Mouse (Mus musculus) stomach, embryonic 15.5 days (tissue): ENCODE measurements at regions not wholly inside any gene's neighbourhood (a gene's known extent, or its start where the extent isn't known, plus 50 kb on each side); places are given as distances from the start of the nearest gene placed in this dataset.

ENCODE experiments used
- ATAC-seq: fragments of 200-750 bp; cut with Nextera tagmentation; 2 replicates; pipeline ENCODE4 v1.8.0; 2017; ENCODE audit warnings: low read depth, moderate number of reproducible peaks, moderate TSS enrichment; ENCODE audit not compliant: insufficient read depth, low FRiP score
- H3K27ac ChIP-seq: fragments of 300-500 bp; sonication (generic); 2 replicates; pipeline ENCODE4 v1.5.1; 2015; ENCODE audit warnings: mild to moderate bottlenecking, inconsistent platforms
- H3K27me3 ChIP-seq: fragments of 300-500 bp; sonication (generic); replicated peaks from 2 replicates; pipeline ENCODE4 v1.6.1; 2015; ENCODE audit warnings: inconsistent platforms
- H3K36me3 ChIP-seq: fragments of 300-500 bp; sonication (generic); 2 replicates; pipeline ENCODE4 v1.6.1; 2015; ENCODE audit warnings: inconsistent platforms
- H3K4me1 ChIP-seq: fragments of 300-500 bp; sonication (generic); 2 replicates; pipeline ENCODE4 v1.6.1; 2015; ENCODE audit warnings: inconsistent platforms
- H3K4me2 ChIP-seq: fragments of 300-500 bp; sonication (generic); 2 replicates; pipeline ENCODE4 v1.6.1; 2015; ENCODE audit warnings: mild to moderate bottlenecking, inconsistent platforms
- H3K4me3 ChIP-seq: fragments of 300-500 bp; sonication (generic); replicated peaks from 2 replicates; pipeline ENCODE4 v1.5.1; 2015; ENCODE audit warnings: inconsistent platforms
- H3K9ac ChIP-seq: fragments of 300-500 bp; sonication (generic); 2 replicates; pipeline ENCODE4 v1.6.1; 2015; ENCODE audit warnings: inconsistent platforms
- H3K9me3 ChIP-seq: fragments of 300-500 bp; sonication (generic); 2 replicates; pipeline ENCODE4 v1.6.1; 2016; ENCODE audit warnings: inconsistent platforms
- WGBS: fragments of 180-500 bp; shearing (Covaris S2); methylation state at CpG from one replicate; pipeline ENCODE4 v1.1.7; 2015; 5-methylcytosine and 5-hydroxymethylcytosine counted together

DNA sequence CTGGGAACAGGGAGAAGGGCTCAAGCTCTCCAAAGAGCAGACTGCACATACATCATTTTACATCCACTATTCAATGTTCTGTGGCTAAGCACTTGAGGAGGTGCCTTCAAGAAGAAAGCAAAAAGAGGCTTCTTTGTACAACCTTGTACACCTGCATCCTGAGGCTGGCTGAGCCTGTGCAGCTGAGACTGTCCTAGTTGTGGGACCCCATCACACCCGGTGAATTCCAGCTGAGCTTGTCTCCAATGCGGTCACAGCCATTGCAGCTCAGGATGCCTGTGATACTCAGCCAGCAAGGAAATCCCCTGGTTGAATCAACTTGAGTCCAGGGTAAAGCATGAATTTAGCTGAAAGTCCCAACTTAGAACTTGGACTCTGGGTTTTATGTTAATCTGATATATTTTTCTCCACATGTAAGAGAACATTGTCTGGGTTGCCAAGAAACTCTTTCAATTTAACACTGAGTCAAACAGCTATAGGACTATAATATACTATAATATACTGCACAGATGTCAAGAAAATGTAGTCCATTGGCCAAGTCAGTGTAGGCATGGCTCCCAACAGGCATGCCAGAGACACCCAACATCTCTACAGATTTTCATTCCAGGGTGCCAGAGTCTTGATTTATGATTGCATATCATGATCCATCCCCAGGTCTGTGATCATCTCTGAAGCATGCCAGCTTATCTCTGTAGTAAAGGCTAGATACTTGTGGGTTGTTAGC is 599.2 kb downstream of the Pard3 start:
- no peak for ATAC-seq
- Histone ChIP-seq H3K4me3 (no peak overlapping the region), H3K9ac (no peak overlapping the region), H3K27me3 (no peaks in the 10 kb centered on the region), H3K4me2 (no peak overlapping the region), H3K4me1 (no peaks in the 10 kb centered on the region), H3K27ac (no peak overlapping the region), H3K9me3 (no peaks in the 10 kb centered on the region), H3K36me3 (no peaks in the 10 kb centered on the region)
- WGBS: 88% methylated on average over 2 of the region's 2 CpGs

DNA sequence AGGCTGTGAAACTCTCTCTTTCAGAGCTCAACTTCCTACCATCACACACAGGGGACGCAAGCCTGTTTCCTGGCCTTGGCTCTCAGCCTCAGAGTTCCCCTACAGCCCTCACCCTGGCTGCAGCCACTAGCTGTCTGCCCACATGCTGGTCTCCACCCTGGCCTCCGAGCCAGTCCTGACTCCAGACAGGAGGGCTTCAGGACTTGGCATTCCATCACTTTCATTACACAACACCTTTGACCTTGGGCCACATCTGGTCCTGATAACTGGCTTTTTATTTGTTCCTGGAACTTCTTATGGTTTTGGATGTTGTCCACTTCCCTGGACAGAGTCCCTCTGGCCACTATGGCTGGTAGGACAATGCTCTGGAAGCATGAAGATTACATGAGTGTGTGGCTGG is 602.9 kb downstream of the Pard3 start:
- Histone ChIP-seq H3K4me2 (no peak overlapping the region), H3K4me3 (no peak overlapping the region), H3K9ac (no peak overlapping the region), H3K27ac (no peak overlapping the region), H3K9me3 (no peaks in the 10 kb centered on the region), H3K27me3 (no peaks in the 10 kb centered on the region), H3K36me3 (no peaks in the 10 kb centered on the region), H3K4me1 (no peaks in the 10 kb centered on the region)
- ATAC-seq: no peak
- 46% methylated on average over 2 of the region's 2 CpGs for WGBS

DNA sequence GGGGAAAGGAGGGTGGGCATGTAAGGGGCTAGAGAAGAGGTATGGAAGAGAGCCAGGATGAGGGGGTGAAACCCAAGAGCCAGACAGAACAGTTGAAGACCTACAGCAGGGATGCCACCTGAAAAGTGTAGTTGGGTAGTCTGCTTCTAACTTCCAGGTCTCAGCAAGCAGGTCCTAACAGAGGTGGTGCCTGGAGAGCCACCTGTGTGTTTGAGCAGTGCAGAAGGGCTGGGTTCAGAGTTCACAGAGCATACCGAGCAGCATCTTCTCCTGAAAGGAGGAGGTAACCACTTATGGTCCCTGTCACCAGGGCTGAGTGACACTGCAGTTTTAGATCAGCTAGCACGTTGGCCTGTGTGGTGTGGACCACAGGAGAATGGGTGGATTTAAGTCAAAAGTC is 605.3 kb downstream of the Pard3 start:
- no peaks in the 10 kb centered on the region for H3K4me1 ChIP-seq
- H3K4me3 ChIP-seq: no peak overlapping the region
- H3K9me3 ChIP-seq: no peaks in the 10 kb centered on the region
- H3K9ac ChIP-seq: no peak overlapping the region
- no peaks in the 10 kb centered on the region for H3K27me3 ChIP-seq
- H3K27ac ChIP-seq: no peak overlapping the region
- H3K36me3 ChIP-seq: no peaks in the 10 kb centered on the region
- ATAC-seq: no peak
- WGBS: 35% methylated on average over 2 of the region's 2 CpGs
- H3K4me2 ChIP-seq: no peak overlapping the region

DNA sequence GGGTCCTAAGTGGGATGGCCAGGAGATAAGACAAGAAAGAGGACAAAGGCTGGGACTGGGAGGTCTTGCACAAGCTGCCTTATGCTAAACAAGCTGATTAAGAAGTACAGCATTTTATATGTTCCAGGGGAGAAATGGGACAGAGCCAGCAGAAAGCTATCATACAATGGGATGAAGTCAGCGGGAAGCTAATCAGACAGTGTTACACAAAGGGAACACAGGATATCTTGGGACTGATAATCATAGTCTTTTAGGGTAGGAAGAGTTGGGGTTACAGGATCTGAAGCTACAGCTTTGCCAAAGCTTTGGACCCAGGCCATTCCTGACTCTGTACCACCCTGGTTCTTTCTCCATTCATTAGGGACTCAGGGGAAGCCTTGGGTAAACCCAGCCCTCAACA is 610.4 kb downstream of the Pard3 start:
- no peaks in the 10 kb centered on the region for H3K36me3 ChIP-seq
- H3K27ac ChIP-seq: no peak overlapping the region
- no peak overlapping the region for H3K9ac ChIP-seq
- H3K4me2 ChIP-seq: no peak overlapping the region
- no peaks in the 10 kb centered on the region for H3K27me3 ChIP-seq
- H3K4me1 ChIP-seq: no peaks in the 10 kb centered on the region
- 80% methylated on average over 1 of the region's 1 CpGs for WGBS
- no peak for ATAC-seq
- no peak overlapping the region for H3K4me3 ChIP-seq
- no peaks in the 10 kb centered on the region for H3K9me3 ChIP-seq

DNA sequence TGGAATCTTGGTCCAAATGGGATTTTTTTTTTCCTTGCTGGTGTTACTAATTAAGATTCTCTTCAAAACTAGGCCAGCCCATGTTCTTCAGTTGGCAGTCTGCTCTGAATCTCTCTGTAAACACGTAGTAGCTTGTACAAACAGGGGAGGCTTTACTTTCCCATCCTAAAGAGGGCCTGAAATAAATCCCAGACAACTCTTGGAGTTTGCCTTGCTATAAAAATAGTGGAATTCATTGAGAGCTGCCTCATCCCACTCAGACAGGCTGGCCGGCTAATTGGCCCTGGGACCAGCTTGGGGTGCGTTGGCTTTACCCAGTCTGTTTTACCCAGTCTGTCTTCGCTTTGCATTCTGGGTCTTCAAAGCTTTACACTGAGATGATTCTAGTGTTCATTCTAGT is 611.7 kb downstream of the Pard3 start:
- Histone ChIP-seq H3K4me1 (no peaks in the 10 kb centered on the region), H3K4me3 (no peak overlapping the region), H3K4me2 (no peak overlapping the region), H3K9me3 (no peaks in the 10 kb centered on the region), H3K27me3 (no peaks in the 10 kb centered on the region), H3K9ac (no peak overlapping the region), H3K36me3 (no peaks in the 10 kb centered on the region), H3K27ac (no peak overlapping the region)
- ATAC-seq: no peak
- WGBS: 71% methylated on average over 4 of the region's 4 CpGs

DNA sequence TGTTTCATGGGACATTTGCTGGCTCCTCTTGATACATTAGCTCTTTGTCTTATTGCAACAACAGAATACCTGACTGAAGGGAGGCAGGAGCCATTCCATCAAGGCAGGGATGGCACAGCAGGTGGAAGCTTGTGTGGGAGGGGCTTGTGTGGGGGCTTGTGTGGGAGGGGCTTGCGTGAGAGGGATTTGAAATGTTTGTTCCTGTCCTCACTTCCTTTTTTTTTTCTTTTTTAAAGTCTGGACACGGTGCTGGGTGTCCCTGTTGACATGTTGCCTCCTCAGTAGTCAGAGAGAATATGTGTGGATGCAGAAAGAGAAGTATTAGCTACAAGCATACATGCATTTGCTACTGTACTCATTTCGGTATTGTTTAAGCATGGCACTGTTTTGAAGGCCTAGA is 616.5 kb downstream of the Pard3 start:
- no peak for ATAC-seq
- WGBS: 63% methylated on average over 3 of the region's 3 CpGs

DNA sequence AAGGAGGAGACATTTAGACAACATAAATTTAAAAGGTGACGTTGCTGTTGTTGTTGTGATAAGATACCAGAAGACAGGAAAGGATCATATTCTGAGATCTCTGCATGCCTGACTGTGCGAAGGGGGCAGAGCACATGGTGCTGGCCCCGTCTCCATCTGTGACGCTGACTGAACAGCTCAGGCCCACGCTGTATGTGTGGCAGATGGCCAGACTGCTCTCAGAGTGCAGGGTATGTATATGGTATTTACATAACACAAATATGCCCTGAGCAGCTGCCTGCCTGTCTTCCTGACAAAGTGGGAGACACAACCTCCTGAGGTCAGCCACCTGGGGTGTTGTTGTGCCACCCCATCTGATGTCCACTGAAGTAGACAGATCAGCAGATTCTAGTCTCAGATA is 620.5 kb downstream of the Pard3 start:
- Histone ChIP-seq H3K27ac (no peak overlapping the region), H3K36me3 (no peaks in the 10 kb centered on the region), H3K4me1 (peaks cover 3% of the 10 kb centered on the region; the same call in 1 of the 2 replicates), H3K27me3 (no peaks in the 10 kb centered on the region), H3K4me2 (no peak overlapping the region), H3K9ac (no peak overlapping the region), H3K9me3 (no peaks in the 10 kb centered on the region), H3K4me3 (no peak overlapping the region)
- WGBS: 40% methylated on average over 5 of the region's 5 CpGs
- ATAC-seq: no peak

More for the DNA sequence above, 616.5 kb downstream of the Pard3 start:
- Histone ChIP-seq H3K4me3 (no peak overlapping the region), H3K27ac (no peak overlapping the region), H3K4me2 (no peak overlapping the region), H3K4me1 (peaks cover 3% of the 10 kb centered on the region; the same call in 1 of the 2 replicates), H3K27me3 (no peaks in the 10 kb centered on the region), H3K9ac (no peak overlapping the region), H3K36me3 (no peaks in the 10 kb centered on the region), H3K9me3 (no peaks in the 10 kb centered on the region)

DNA sequence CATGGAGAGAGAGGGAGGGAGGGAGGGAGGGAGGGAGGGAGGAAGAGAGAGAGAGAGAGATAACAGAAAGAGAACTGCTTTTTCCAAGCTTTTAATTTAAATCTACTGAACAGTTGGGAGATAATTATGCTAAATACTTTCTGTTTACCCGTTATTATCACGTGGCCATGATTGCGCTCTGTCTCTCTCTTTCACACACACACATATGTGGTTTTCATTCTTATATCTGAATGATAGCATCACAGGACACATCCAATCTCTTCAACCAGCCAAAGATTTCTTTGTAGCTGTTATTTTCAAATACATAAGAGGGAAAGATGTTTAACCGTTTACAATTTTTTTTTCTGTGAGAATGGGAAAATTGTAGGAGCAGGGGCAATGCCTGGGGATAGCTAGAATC is 627.1 kb downstream of the Pard3 start:
- no peak for ATAC-seq
- H3K9me3 ChIP-seq: no peaks in the 10 kb centered on the region
- H3K4me2 ChIP-seq: no peak overlapping the region
- no peak overlapping the region for H3K27ac ChIP-seq
- H3K27me3 ChIP-seq: no peaks in the 10 kb centered on the region
- no peaks in the 10 kb centered on the region for H3K36me3 ChIP-seq
- WGBS: 88% methylated on average over 4 of the region's 4 CpGs
- H3K9ac ChIP-seq: no peak overlapping the region
- H3K4me1 ChIP-seq: no peaks in the 10 kb centered on the region
- H3K4me3 ChIP-seq: no peak overlapping the region

DNA sequence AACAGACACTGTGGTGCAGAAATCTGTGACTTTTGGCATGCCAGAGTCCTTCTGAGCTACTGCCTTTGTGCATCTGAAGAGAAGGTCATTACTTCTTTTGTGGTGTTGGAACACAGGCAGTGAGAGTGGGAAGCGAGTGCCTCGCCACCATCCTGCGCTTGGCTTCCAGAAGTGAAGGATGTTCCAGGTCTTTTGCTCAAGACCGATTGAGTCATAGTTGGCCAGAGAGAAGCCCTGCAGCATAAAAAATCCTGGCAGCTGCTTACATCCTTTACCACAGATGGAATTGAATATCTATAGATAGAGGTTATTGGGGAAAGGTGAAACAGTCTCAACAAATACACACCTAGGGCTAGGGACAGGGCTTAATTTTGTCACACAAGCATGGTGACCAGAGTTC is 634.7 kb downstream of the Pard3 start:
- no peaks in the 10 kb centered on the region for H3K27me3 ChIP-seq
- no peaks in the 10 kb centered on the region for H3K36me3 ChIP-seq
- WGBS: 91% methylated on average over 4 of the region's 4 CpGs
- H3K27ac ChIP-seq: no peak overlapping the region
- no peak overlapping the region for H3K4me2 ChIP-seq
- H3K4me1 ChIP-seq: no peaks in the 10 kb centered on the region
- H3K9ac ChIP-seq: no peak overlapping the region
- H3K9me3 ChIP-seq: no peaks in the 10 kb centered on the region
- ATAC-seq: no peak
- no peak overlapping the region for H3K4me3 ChIP-seq

DNA sequence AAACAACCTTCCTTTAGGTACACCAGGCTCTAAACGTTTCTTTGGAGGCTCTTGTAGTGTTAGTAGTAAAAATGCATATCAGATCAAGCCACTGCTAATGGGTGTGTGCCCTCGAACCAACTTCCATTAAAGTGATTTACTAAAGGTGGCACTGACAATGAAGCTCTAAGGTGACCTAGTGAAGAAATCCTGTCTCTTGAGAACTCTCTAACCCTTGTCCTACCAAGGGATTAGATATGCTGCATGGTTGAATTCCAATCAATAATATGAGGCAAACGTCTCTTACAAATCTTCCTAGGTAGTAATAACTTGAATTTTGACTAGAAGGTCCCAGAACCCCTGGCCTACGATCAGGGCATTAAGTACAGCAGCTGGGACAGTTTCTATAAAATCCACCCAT is 640.7 kb downstream of the Pard3 start:
- Histone ChIP-seq H3K4me1 (no peaks in the 10 kb centered on the region), H3K4me2 (no peak overlapping the region), H3K9ac (no peak overlapping the region), H3K4me3 (no peak overlapping the region), H3K27ac (no peak overlapping the region), H3K27me3 (no peaks in the 10 kb centered on the region), H3K9me3 (no peaks in the 10 kb centered on the region), H3K36me3 (no peaks in the 10 kb centered on the region)
- ATAC-seq: no peak
- WGBS: 64% methylated on average over 4 of the region's 4 CpGs

DNA sequence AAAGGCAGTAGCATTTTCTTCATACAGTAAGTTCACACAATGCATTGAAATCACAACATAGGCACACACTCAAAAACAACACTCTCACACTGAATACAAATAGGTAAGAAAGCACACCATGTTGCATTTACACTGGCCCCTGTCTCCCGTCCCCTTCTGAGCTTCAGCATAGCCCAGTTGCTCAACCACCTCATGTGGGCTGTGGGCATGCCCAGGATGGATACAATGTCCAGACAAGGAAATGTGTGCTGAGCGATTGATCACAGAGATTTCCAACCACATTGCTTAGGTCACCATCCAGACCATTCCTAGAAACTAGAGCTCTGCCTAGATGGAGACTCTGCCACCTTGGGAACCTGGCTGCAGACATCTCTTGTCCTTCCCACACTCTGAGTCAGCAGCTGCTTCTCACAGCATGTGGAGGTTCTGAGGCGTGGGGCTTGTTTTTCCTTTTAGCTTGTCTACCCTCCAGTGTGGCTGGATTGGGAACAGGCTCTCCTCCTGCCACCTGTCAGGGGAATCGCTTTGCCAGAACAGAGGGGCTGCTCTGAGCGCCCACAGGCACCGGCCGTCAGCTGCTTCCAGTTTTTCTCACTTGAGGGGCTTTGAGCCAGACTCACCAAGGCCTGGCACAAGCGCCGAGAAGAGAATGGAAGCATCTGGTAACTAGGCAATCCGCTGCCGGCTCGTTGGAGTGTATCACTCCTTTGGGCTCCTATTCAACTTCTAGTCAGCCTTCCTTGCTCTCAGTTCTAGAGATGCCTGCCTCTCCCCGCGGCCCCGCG is 642.5 kb downstream of the Pard3 start:
- ATAC-seq: no peak
- Histone ChIP-seq H3K36me3 (no peaks in the 10 kb centered on the region), H3K4me1 (no peaks in the 10 kb centered on the region), H3K27ac (no peak overlapping the region), H3K9ac (no peak overlapping the region), H3K27me3 (no peaks in the 10 kb centered on the region), H3K4me3 (no peak overlapping the region), H3K9me3 (no peaks in the 10 kb centered on the region), H3K4me2 (no peak overlapping the region)
- 65% methylated on average over 16 of the region's 16 CpGs for WGBS

DNA sequence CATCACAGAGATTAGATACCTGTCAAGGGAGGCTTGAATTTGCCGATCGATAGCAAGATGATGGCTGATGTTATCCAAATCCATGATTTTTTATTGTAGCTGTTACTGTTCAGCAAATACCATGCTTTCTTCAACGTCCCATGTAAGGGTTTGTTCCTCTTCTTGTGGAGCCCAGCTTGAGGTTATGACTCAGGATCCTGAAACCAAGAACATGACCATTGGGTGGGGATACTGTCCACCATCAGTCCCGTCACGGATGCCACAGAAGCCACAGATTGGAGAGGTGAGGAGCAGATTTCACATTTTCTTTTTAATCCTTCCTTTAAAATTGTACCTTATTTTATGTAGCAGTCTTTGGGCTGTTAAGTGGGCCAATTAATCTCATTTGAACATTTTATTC is 645.7 kb downstream of the Pard3 start:
- no peaks in the 10 kb centered on the region for H3K9me3 ChIP-seq
- 83% methylated on average over 5 of the region's 5 CpGs for WGBS
- no peak for ATAC-seq
- H3K4me2 ChIP-seq: no peak overlapping the region
- H3K27me3 ChIP-seq: no peaks in the 10 kb centered on the region
- H3K4me1 ChIP-seq: no peaks in the 10 kb centered on the region
- no peaks in the 10 kb centered on the region for H3K36me3 ChIP-seq
- H3K9ac ChIP-seq: no peak overlapping the region
- no peak overlapping the region for H3K27ac ChIP-seq
- H3K4me3 ChIP-seq: no peak overlapping the region
